Mouse (Mus musculus) MEL (cell line): ENCODE data around the gene Myh6.

Source experiments
- CTCF ChIP-seq, 3 experiments: IDR thresholded peaks in 2 of 3; conservative IDR thresholded peaks in 1 of 3; 2 replicates each; pipeline ENCODE4 v1.5.1; 2011 to 2012; ENCODE audit warnings: low read length in 3 of 3, low read depth in 2 of 3, mild to moderate bottlenecking in 2 of 3, improper control_type of control experiment in 1 of 3, inconsistent platforms in 1 of 3, mixed read lengths in 1 of 3, moderate library complexity in 1 of 3; ENCODE audit not compliant: control insufficient read depth in 1 of 3, insufficient read depth in 1 of 3, poor library complexity in 1 of 3, severe bottlenecking in 1 of 3
- MAFK ChIP-seq: IDR thresholded peaks from 2 replicates; pipeline ENCODE4 v1.6.1; 2011; ENCODE audit warnings: low read depth, mild to moderate bottlenecking, low read length, improper control_type of control experiment, borderline replicate concordance
- MYC ChIP-seq: IDR thresholded peaks from 2 replicates; pipeline ENCODE4 v1.6.1; 2011; ENCODE audit warnings: low read depth, mild to moderate bottlenecking, low read length, improper control_type of control experiment, moderate library complexity
- NRF1 ChIP-seq: IDR thresholded peaks from 2 replicates; pipeline ENCODE4 v1.6.1; 2014; ENCODE audit warnings: low read depth, mild to moderate bottlenecking, inconsistent platforms, low read length, improper control_type of control experiment, moderate library complexity; ENCODE audit not compliant: poor library complexity, insufficient read depth, severe bottlenecking
- POLR2A ChIP-seq, 2 experiments: IDR thresholded peaks; 2 replicates each; pipeline ENCODE4 v1.6.1; 2011 to 2012; ENCODE audit warnings: low read length in 2 of 2, mild to moderate bottlenecking in 2 of 2, control low read depth in 1 of 2, improper control_type of control experiment in 1 of 2, low read depth in 1 of 2, moderate library complexity in 1 of 2; ENCODE audit not compliant: control insufficient read depth in 1 of 2, insufficient read depth in 1 of 2, poor library complexity in 1 of 2
- RCOR1 ChIP-seq: IDR thresholded peaks from 2 replicates; pipeline ENCODE4 v1.6.1; 2012; ENCODE audit warnings: low read depth, mild to moderate bottlenecking, inconsistent platforms, low read length, improper control_type of control experiment
- TAL1 ChIP-seq: IDR thresholded peaks from 2 replicates; pipeline ENCODE4 v1.6.1; 2012; ENCODE audit warnings: mild to moderate bottlenecking, inconsistent platforms, low read length, moderate library complexity, mixed read lengths
- USF1 ChIP-seq: IDR thresholded peaks from 2 replicates; pipeline ENCODE4 v1.6.1; 2014; ENCODE audit warnings: low read depth, mild to moderate bottlenecking, inconsistent platforms, low read length, improper control_type of control experiment, moderate library complexity
- USF2 ChIP-seq, 2 experiments: IDR thresholded peaks; 2 replicates each; pipeline ENCODE4 v1.6.1; 2011 to 2012; ENCODE audit warnings: improper control_type of control experiment in 2 of 2, low read length in 2 of 2, borderline replicate concordance in 1 of 2, inconsistent platforms in 1 of 2, low read depth in 1 of 2, mild to moderate bottlenecking in 1 of 2; ENCODE audit not compliant: insufficient read depth in 1 of 2
- ZC3H11A ChIP-seq: IDR thresholded peaks from 2 replicates; pipeline ENCODE4 v1.6.1; 2012; ENCODE audit warnings: low read depth, mild to moderate bottlenecking, inconsistent platforms, low read length, improper control_type of control experiment

GRCm38 (mm10) chr14:54956533-54956932, 10.2 kb downstream of the Myh6 start:
- TF ChIP-seq ZC3H11A (no peak), CTCF (IDR thresholded peaks at IDR 0.05 in 2 of 3, conservative IDR thresholded peaks at IDR 0.05 in 1 of 3; ENCODE audit: control insufficient read depth in 1 of 3, insufficient read depth in 1 of 3, low read depth in 2 of 3, low read length in 3 of 3, poor library complexity in 1 of 3, severe bottlenecking in 1 of 3) (no peak), USF2 (IDR thresholded peaks at IDR 0.05; ENCODE audit: borderline replicate concordance in 1 of 2, insufficient read depth in 1 of 2, low read depth in 1 of 2, low read length in 2 of 2) (no peak), MYC (no peak), POLR2A (IDR thresholded peaks at IDR 0.05; ENCODE audit: control insufficient read depth in 1 of 2, insufficient read depth in 1 of 2, low read depth in 1 of 2, low read length in 2 of 2, poor library complexity in 1 of 2) (no peak), RCOR1 (no peak), MAFK (no peak), TAL1 (no peak), NRF1 (no peak), USF1 (no peak)
